Mouse (Mus musculus): ENCODE measurements at regions not wholly inside any gene's neighbourhood (a gene's known extent, or its start where the extent isn't known, plus 50 kb on each side); places are given as distances from the start of the nearest gene placed in this dataset.

GRCm38 (mm10) chr1:166752990-166753709, 71.5 kb upstream of the Fmo9 start:
- TF ChIP-seq CTCF (IDR thresholded peaks at IDR 0.05; ENCODE audit: borderline replicate concordance, extremely low read depth, insufficient read depth, insufficient read length) (no peak), POLR2A (IDR thresholded peaks at IDR 0.05; ENCODE audit: borderline replicate concordance, extremely low read depth, insufficient read depth, insufficient read length, poor library complexity, severe bottlenecking) (no peak)
